Mouse (Mus musculus): ENCODE data around the gene Gm10681. TPM values are rescaled to one million over a fixed set of nuclear protein-coding genes. Genes with fewer than 3 reads are reported as not detected.
"Not testable (repeated sequence)": the region's sequence is repeated elsewhere in the genome, so short reads cannot be mapped to it uniquely, and the experiment has no call there.

Gene Gm10681
- polyA plus RNA-seq, 1 experiment from 2014 or later = not detected

DNA sequence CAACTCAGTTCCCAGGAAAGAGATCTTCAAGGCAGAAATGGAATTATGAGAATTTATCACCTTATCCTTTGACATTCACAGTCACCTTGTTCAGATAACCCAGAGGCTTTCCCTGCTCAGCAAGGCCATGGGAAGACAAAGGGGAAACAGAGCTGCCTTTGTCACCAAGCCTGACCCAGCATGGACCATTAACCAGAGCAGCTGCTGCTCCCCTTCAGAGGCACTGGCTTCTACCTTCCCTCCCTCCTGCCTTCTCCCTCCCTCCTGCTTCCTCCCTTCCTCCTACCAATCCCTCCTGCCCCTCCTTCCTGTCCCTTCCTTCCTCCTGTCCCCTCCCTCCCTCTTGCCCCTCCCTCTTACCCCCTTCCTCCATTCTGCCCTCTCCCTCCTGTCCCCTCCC is 24.9 kb upstream of the Gm10681 start:
- H3K4me1 ChIP-seq (ENCODE audit: control insufficient read depth, insufficient read depth, low read length); H3K9ac ChIP-seq (replicated peaks; ENCODE audit: low read length); H3K4me3 ChIP-seq (ENCODE audit: low read depth, low read length); H3K27me3 ChIP-seq (ENCODE audit: control insufficient read depth, insufficient read depth, low read length); H3K9me3 ChIP-seq (replicated peaks; ENCODE audit: control insufficient read depth, low read length); H3K36me3 ChIP-seq (replicated peaks; ENCODE audit: control insufficient read depth, insufficient read depth, low read depth, low read length); ATAC-seq (replicated peaks; ENCODE audit: insufficient number of reproducible peaks, low FRiP score, low TSS enrichment, low read depth); DNase-seq (ENCODE audit: low spot score); H3K4me2 ChIP-seq (ENCODE audit: low read depth, low read length); H3K27ac ChIP-seq (replicated peaks; ENCODE audit: low read depth, low read length): not testable (repeated sequence)

DNA sequence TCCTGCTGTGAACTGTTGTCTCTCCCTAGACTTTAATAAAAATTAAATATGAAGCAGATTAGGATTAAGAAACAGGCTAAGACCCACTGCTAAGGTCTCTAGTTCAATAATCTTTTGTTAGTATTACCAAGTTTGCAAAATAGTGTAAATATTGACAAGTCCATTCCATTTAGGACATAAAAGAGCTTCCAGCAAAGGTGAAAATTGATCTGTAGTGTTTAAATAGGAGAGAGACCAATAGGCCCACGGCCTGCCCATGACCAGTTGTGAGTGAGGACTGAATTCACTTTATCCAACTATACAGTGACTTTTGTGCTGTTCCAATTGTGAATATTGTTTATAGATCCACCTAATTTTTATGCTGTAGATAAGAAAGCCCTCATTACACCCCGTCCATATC is 886 bp downstream of the Gm10681 start:
- Histone ChIP-seq H3K4me3 (ENCODE audit: low read depth, low read length) (no peak overlapping the region), H3K36me3 (replicated peaks; ENCODE audit: control insufficient read depth, insufficient read depth, low read depth, low read length) (no peaks in the 10 kb centered on the region), H3K9ac (replicated peaks; ENCODE audit: low read length) (no peak overlapping the region), H3K27me3 (ENCODE audit: control insufficient read depth, insufficient read depth, low read length) (no peaks in the 10 kb centered on the region), H3K4me2 (ENCODE audit: low read depth, low read length) (no peak overlapping the region), H3K27ac (replicated peaks; ENCODE audit: low read depth, low read length) (no peak overlapping the region), H3K9me3 (replicated peaks; ENCODE audit: control insufficient read depth, low read length) (no peaks in the 10 kb centered on the region), H3K4me1 (ENCODE audit: control insufficient read depth, insufficient read depth, low read length) (no peaks in the 10 kb centered on the region)
- no peak for DNase-seq (ENCODE audit: low spot score)
- no peak for ATAC-seq (replicated peaks; ENCODE audit: insufficient number of reproducible peaks, low FRiP score, low TSS enrichment, low read depth)
- WGBS = 80% methylated on average over 2 of the region's 2 CpGs

DNA sequence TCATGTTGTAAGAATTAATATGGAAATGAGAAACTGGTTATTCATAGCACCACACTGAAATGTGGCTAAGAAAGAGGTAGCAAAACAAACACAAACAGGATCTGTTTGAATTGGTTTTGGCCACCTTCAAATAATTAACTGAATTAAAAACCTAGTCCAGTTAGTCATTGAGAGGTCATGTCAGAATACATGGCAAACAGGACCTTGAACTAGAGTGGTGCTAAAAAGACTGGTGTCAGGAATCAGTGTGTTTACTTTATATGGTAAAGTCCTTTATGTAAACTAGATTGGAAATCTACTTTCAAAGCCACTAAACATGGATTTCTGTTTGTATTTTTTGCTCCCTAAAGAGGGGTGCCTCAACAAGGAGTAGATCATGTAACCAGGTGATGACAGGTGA is 6.0 kb downstream of the Gm10681 start:
- H3K9ac ChIP-seq (replicated peaks; ENCODE audit: low read length); H3K27ac ChIP-seq (replicated peaks; ENCODE audit: low read depth, low read length); H3K4me1 ChIP-seq (ENCODE audit: control insufficient read depth, insufficient read depth, low read length); H3K4me2 ChIP-seq (ENCODE audit: low read depth, low read length); ATAC-seq (replicated peaks; ENCODE audit: insufficient number of reproducible peaks, low FRiP score, low TSS enrichment, low read depth); H3K9me3 ChIP-seq (replicated peaks; ENCODE audit: control insufficient read depth, low read length); H3K36me3 ChIP-seq (replicated peaks; ENCODE audit: control insufficient read depth, insufficient read depth, low read depth, low read length); H3K27me3 ChIP-seq (ENCODE audit: control insufficient read depth, insufficient read depth, low read length); H3K4me3 ChIP-seq (ENCODE audit: low read depth, low read length); DNase-seq (ENCODE audit: low spot score): not testable (repeated sequence)

DNA sequence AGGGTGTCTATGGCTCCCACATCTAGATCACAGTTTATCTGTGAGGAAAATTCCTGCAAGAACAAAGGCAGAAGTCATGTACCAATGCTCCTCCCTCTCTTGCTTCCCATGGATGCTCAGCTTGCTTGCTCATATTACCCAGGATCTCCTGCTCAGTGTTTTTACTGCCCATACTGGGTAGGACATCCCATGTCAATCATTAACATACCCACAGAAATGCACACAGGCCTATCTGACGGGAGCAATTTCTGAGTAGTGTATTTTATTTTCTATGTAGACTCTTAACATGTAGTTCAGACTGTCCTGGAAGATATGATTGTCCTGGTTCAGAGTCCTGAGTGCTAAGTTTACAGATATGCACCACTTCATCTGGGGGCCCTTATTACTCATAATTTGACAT is 6.4 kb downstream of the Gm10681 start:
- H3K27ac ChIP-seq (replicated peaks; ENCODE audit: low read depth, low read length); H3K4me3 ChIP-seq (ENCODE audit: low read depth, low read length); DNase-seq (ENCODE audit: low spot score); H3K9ac ChIP-seq (replicated peaks; ENCODE audit: low read length); H3K27me3 ChIP-seq (ENCODE audit: control insufficient read depth, insufficient read depth, low read length); H3K4me1 ChIP-seq (ENCODE audit: control insufficient read depth, insufficient read depth, low read length); ATAC-seq (replicated peaks; ENCODE audit: insufficient number of reproducible peaks, low FRiP score, low TSS enrichment, low read depth); H3K36me3 ChIP-seq (replicated peaks; ENCODE audit: control insufficient read depth, insufficient read depth, low read depth, low read length); H3K4me2 ChIP-seq (ENCODE audit: low read depth, low read length); H3K9me3 ChIP-seq (replicated peaks; ENCODE audit: control insufficient read depth, low read length): not testable (repeated sequence)
- no CpG with 5 or more reads among the region's 1 CpGs for WGBS

DNA sequence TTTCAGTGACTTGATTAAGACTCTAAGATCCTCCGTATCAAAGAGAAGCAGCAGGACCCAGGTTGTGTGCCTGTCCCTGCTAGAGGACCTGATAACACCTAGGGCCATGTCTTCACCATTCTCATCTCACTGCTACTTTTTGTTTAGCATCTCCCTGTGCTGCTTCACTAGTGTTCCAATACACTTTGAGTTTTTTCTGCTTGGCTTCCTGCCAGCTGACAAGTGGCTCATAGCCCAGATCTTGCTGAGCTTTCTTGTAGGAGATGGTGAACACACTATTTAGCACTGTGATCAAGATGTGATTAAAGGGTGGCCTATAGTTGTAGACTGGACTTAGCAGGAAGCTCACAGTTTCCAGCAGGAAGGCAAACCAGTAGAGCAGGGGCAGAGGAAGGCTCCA is 7.6 kb downstream of the Gm10681 start:
- not testable (repeated sequence) for H3K9me3 ChIP-seq (replicated peaks; ENCODE audit: control insufficient read depth, low read length); H3K9ac ChIP-seq (replicated peaks; ENCODE audit: low read length); H3K4me1 ChIP-seq (ENCODE audit: control insufficient read depth, insufficient read depth, low read length); ATAC-seq (replicated peaks; ENCODE audit: insufficient number of reproducible peaks, low FRiP score, low TSS enrichment, low read depth); DNase-seq (ENCODE audit: low spot score); H3K4me3 ChIP-seq (ENCODE audit: low read depth, low read length); H3K27me3 ChIP-seq (ENCODE audit: control insufficient read depth, insufficient read depth, low read length); H3K4me2 ChIP-seq (ENCODE audit: low read depth, low read length); H3K27ac ChIP-seq (replicated peaks; ENCODE audit: low read depth, low read length); H3K36me3 ChIP-seq (replicated peaks; ENCODE audit: control insufficient read depth, insufficient read depth, low read depth, low read length)
- WGBS = no CpG with 5 or more reads among the region's 1 CpGs

DNA sequence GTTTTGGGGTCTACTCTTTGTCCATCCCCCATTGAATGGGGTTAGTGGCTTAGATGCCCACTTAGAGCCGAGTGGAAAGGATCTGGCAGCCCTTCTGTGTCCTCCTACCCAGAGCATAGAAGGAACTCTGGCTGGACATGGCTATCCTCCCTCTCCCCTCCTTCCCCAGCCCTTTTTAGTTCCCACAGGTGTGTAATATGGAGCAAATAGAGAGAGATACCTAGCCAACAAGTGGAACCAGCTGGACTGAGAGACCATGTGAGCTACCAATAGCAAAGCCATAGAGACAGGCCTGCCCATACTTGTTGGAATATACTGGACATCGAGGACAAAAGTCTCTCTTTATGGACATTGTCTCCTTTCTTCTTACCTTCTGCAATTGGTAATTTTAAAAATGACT is 20.9 kb downstream of the Gm10681 start:
- H3K27ac ChIP-seq (replicated peaks; ENCODE audit: low read depth, low read length); H3K36me3 ChIP-seq (replicated peaks; ENCODE audit: control insufficient read depth, insufficient read depth, low read depth, low read length); H3K9me3 ChIP-seq (replicated peaks; ENCODE audit: control insufficient read depth, low read length); H3K27me3 ChIP-seq (ENCODE audit: control insufficient read depth, insufficient read depth, low read length); H3K9ac ChIP-seq (replicated peaks; ENCODE audit: low read length); ATAC-seq (replicated peaks; ENCODE audit: insufficient number of reproducible peaks, low FRiP score, low TSS enrichment, low read depth); H3K4me2 ChIP-seq (ENCODE audit: low read depth, low read length); H3K4me3 ChIP-seq (ENCODE audit: low read depth, low read length); H3K4me1 ChIP-seq (ENCODE audit: control insufficient read depth, insufficient read depth, low read length); DNase-seq (ENCODE audit: low spot score): not testable (repeated sequence)
- WGBS = 87% methylated on average over 2 of the region's 2 CpGs

DNA sequence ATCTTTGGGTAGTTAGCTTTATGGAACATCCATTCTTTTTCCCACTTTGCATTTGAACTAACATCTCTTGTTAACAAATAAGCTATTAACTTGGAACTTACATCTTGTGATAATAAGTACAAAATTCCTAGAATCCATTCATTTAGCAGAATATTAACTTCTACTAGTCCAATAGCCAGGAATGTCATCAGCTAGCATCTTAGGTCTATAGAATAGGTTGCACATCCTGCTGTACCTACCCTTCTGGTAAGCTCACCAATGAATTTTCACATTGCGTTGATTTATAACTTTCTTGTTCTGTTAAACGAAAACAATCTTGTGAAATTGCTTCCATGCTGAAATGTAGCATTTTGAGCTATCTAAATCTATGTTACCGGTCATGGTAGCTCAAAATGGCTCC is 23.7 kb downstream of the Gm10681 start:
- not testable (repeated sequence) for H3K9ac ChIP-seq (replicated peaks; ENCODE audit: low read length); H3K36me3 ChIP-seq (replicated peaks; ENCODE audit: control insufficient read depth, insufficient read depth, low read depth, low read length); H3K9me3 ChIP-seq (replicated peaks; ENCODE audit: control insufficient read depth, low read length); H3K4me1 ChIP-seq (ENCODE audit: control insufficient read depth, insufficient read depth, low read length); DNase-seq (ENCODE audit: low spot score); H3K27me3 ChIP-seq (ENCODE audit: control insufficient read depth, insufficient read depth, low read length); H3K4me3 ChIP-seq (ENCODE audit: low read depth, low read length); H3K27ac ChIP-seq (replicated peaks; ENCODE audit: low read depth, low read length); ATAC-seq (replicated peaks; ENCODE audit: insufficient number of reproducible peaks, low FRiP score, low TSS enrichment, low read depth); H3K4me2 ChIP-seq (ENCODE audit: low read depth, low read length)
- no CpG with 5 or more reads among the region's 3 CpGs for WGBS

DNA sequence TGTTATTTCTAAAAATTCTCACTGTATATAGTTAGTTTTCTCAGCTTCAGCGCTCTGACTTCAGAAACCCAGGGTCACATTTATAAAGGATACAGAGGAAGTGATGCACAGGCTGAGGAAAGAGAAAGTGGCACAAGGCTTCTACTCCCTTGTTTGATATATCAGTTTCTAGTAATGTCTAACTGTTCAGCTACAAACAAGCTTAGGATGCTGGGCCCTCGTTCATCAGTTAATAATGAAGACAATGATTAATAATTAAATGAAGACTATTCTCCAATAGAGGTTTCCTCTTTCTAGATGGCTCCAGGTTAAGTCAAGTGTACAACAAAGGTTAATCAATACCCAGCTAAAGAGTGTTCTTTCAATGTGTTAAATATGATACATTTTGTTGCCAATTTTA is 24.8 kb downstream of the Gm10681 start:
- no CpG with 5 or more reads among the region's 2 CpGs for WGBS
- H3K4me2 ChIP-seq (ENCODE audit: low read depth, low read length); H3K9ac ChIP-seq (replicated peaks; ENCODE audit: low read length); H3K4me3 ChIP-seq (ENCODE audit: low read depth, low read length); H3K27ac ChIP-seq (replicated peaks; ENCODE audit: low read depth, low read length); H3K27me3 ChIP-seq (ENCODE audit: control insufficient read depth, insufficient read depth, low read length); ATAC-seq (replicated peaks; ENCODE audit: insufficient number of reproducible peaks, low FRiP score, low TSS enrichment, low read depth); H3K9me3 ChIP-seq (replicated peaks; ENCODE audit: control insufficient read depth, low read length); H3K4me1 ChIP-seq (ENCODE audit: control insufficient read depth, insufficient read depth, low read length); H3K36me3 ChIP-seq (replicated peaks; ENCODE audit: control insufficient read depth, insufficient read depth, low read depth, low read length); DNase-seq (ENCODE audit: low spot score): not testable (repeated sequence)

DNA sequence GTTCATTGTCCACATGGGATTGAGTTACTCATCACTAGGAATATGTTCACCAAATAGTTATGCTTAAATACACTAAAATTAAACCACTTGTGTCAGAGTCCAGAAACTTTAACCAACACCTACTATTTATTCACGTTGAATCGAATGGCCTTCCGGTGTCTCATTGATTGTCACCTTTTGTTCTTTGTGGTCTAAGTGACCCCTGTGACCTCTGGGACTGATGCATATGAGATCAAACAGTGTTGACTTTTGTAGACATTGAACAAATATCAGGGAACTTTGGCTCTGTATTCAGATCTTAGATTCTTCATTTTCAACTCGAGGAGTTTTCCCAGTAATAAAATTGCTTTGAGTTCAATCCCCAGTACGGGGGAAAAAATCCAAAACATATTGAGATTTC is 27.9 kb downstream of the Gm10681 start:
- not testable (repeated sequence) for H3K4me1 ChIP-seq (ENCODE audit: control insufficient read depth, insufficient read depth, low read length); H3K9me3 ChIP-seq (replicated peaks; ENCODE audit: control insufficient read depth, low read length); H3K27me3 ChIP-seq (ENCODE audit: control insufficient read depth, insufficient read depth, low read length); H3K36me3 ChIP-seq (replicated peaks; ENCODE audit: control insufficient read depth, insufficient read depth, low read depth, low read length); H3K4me3 ChIP-seq (ENCODE audit: low read depth, low read length); H3K27ac ChIP-seq (replicated peaks; ENCODE audit: low read depth, low read length); H3K4me2 ChIP-seq (ENCODE audit: low read depth, low read length); H3K9ac ChIP-seq (replicated peaks; ENCODE audit: low read length); DNase-seq (ENCODE audit: low spot score); ATAC-seq (replicated peaks; ENCODE audit: insufficient number of reproducible peaks, low FRiP score, low TSS enrichment, low read depth)
- no CpG with 5 or more reads among the region's 5 CpGs for WGBS
